Mouse (Mus musculus): Measurements from ENCODE around the gene Gpatch2.

DNA sequence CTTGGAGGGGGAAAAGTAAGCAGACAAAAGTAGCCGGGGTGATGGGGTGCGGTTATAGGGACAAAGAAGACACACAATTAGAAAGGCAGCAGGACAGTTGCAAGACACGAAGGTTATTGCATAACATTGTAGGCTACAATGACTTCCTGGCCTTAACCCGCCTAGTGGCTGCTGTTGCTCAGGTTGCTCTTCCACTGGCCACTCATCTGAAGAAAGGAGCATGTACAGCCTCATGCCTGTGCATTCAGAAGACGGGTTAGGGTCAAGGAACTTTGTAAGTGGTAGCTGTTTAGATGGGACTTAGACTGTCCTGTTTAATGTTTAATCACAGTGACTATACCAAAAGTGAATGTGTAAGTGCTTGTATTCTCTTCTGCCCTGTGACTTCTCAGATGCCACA is 26.0 kb downstream of the Gpatch2 start:
- TF ChIP-seq CTCF (IDR thresholded peaks at IDR 0.05) (no peak), EP300 (IDR thresholded peaks at IDR 0.05) (no peak)
